Mouse (Mus musculus) brown adipose tissue, adult 24 weeks (tissue): ENCODE measurements around the gene Pcdh9. TPM values are rescaled to one million over a fixed set of nuclear protein-coding genes. Genes with fewer than 3 reads are reported as not detected.

Source experiments
- H3K27ac ChIP-seq: fragments of 200-500 bp; replicated peaks from 2 replicates; pipeline ENCODE4 v1.5.1; 2012; ENCODE audit warnings: low read depth, mild to moderate bottlenecking, low read length
- H3K4me1 ChIP-seq: fragments of 200-500 bp; 2 replicates; pipeline ENCODE4 v1.6.1; 2012; ENCODE audit warnings: low read length, mixed read lengths; ENCODE audit not compliant: control insufficient read depth, insufficient read depth, insufficient read length
- H3K4me3 ChIP-seq: fragments of 200-500 bp; 2 replicates; pipeline ENCODE4 v1.5.1; 2012; ENCODE audit warnings: low read depth, mild to moderate bottlenecking, low read length, moderate library complexity; ENCODE audit not compliant: insufficient read depth
- polyA plus RNA-seq: library from polyadenylated mRNA; stranded (reverse); fragments of >200 nt; gene quantifications from 2 replicates; pipeline ENCODE4 v1.2.4, GENCODE M21; 2012; ENCODE audit not compliant: missing spikeins, insufficient read depth, insufficient read length

Gene Pcdh9
- polyA plus RNA-seq, 1 experiment: 0.16 TPM

GRCm38 (mm10) chr14:93545575-93545974, 344.9 kb downstream of the Pcdh9 start:
- no peaks in the 10 kb centered on the region for H3K4me1 ChIP-seq
- H3K27ac ChIP-seq: no peak overlapping the region
- no peak overlapping the region for H3K4me3 ChIP-seq

- Histone ChIP-seq H3K4me1 (no peaks in the 10 kb centered on the region), H3K4me3 (no peak overlapping the region), H3K27ac (no peak overlapping the region)
These were observed 346.4 kb downstream of the Pcdh9 start for GRCm38 (mm10) chr14:93543970-93544627.

- Histone ChIP-seq H3K27ac (no peak overlapping the region), H3K4me1 (no peaks in the 10 kb centered on the region), H3K4me3 (no peak overlapping the region)
These were observed 346.9 kb downstream of the Pcdh9 start for GRCm38 (mm10) chr14:93543561-93543960.

- H3K27ac ChIP-seq: no peak overlapping the region
- no peaks in the 10 kb centered on the region for H3K4me1 ChIP-seq
- H3K4me3 ChIP-seq: no peak overlapping the region
These were observed 355.6 kb downstream of the Pcdh9 start for GRCm38 (mm10) chr14:93534928-93535327.

- Histone ChIP-seq H3K4me3 (no peak overlapping the region), H3K4me1 (no peaks in the 10 kb centered on the region), H3K27ac (no peak overlapping the region)
These were observed 367.0 kb downstream of the Pcdh9 start for GRCm38 (mm10) chr14:93523430-93523829.

GRCm38 (mm10) chr14:93520166-93520565, 370.3 kb downstream of the Pcdh9 start:
- H3K27ac ChIP-seq: no peak overlapping the region
- no peaks in the 10 kb centered on the region for H3K4me1 ChIP-seq
- no peak overlapping the region for H3K4me3 ChIP-seq

- H3K4me3 ChIP-seq: no peak overlapping the region
- H3K4me1 ChIP-seq: no peaks in the 10 kb centered on the region
- no peak overlapping the region for H3K27ac ChIP-seq
These were observed 373.8 kb downstream of the Pcdh9 start for GRCm38 (mm10) chr14:93516679-93517078.

GRCm38 (mm10) chr14:93506107-93506506, 384.4 kb downstream of the Pcdh9 start:
- Histone ChIP-seq H3K4me1 (no peaks in the 10 kb centered on the region), H3K4me3 (no peak overlapping the region), H3K27ac (no peak overlapping the region)

- Histone ChIP-seq H3K4me1 (no peaks in the 10 kb centered on the region), H3K4me3 (no peak overlapping the region), H3K27ac (no peak overlapping the region)
These were observed 391.4 kb downstream of the Pcdh9 start for GRCm38 (mm10) chr14:93498813-93499690.

GRCm38 (mm10) chr14:93474991-93475390, 415.5 kb downstream of the Pcdh9 start:
- Histone ChIP-seq H3K4me1 (no peaks in the 10 kb centered on the region), H3K4me3 (no peak overlapping the region), H3K27ac (no peak overlapping the region)

GRCm38 (mm10) chr14:93472494-93472893, 418.0 kb downstream of the Pcdh9 start:
- no peak overlapping the region for H3K27ac ChIP-seq
- H3K4me3 ChIP-seq: no peak overlapping the region
- H3K4me1 ChIP-seq: no peaks in the 10 kb centered on the region

GRCm38 (mm10) chr14:93463360-93463892, 427.1 kb downstream of the Pcdh9 start:
- no peak overlapping the region for H3K27ac ChIP-seq
- H3K4me3 ChIP-seq: no peak overlapping the region
- no peaks in the 10 kb centered on the region for H3K4me1 ChIP-seq

GRCm38 (mm10) chr14:93450930-93451665, 439.4 kb downstream of the Pcdh9 start:
- H3K27ac ChIP-seq: no peak overlapping the region
- H3K4me3 ChIP-seq: no peak overlapping the region

GRCm38 (mm10) chr14:93441852-93442251, 448.6 kb downstream of the Pcdh9 start:
- no peak overlapping the region for H3K4me3 ChIP-seq
- H3K27ac ChIP-seq: no peak overlapping the region

More at GRCm38 (mm10) chr14:93450930-93451665, 439.4 kb downstream of the Pcdh9 start:
- no peaks in the 10 kb centered on the region for H3K4me1 ChIP-seq

GRCm38 (mm10) chr14:93437226-93437625, 453.3 kb downstream of the Pcdh9 start:
- no peaks in the 10 kb centered on the region for H3K4me1 ChIP-seq
- no peak overlapping the region for H3K27ac ChIP-seq
- no peak overlapping the region for H3K4me3 ChIP-seq

More at GRCm38 (mm10) chr14:93441852-93442251, 448.6 kb downstream of the Pcdh9 start:
- no peaks in the 10 kb centered on the region for H3K4me1 ChIP-seq
